Mouse (Mus musculus) cerebellum, adult 8-10 months (tissue): ENCODE results near the gene Slc37a4.
"Not testable (repeated sequence)": the region's sequence is repeated elsewhere in the genome, so short reads cannot be mapped to it uniquely, and the experiment has no call there.

Experiments used
- DNase-seq: peaks from one replicate; pipeline ENCODE4 v3.0.0; 2022

The Slc37a4 gene

DNA sequence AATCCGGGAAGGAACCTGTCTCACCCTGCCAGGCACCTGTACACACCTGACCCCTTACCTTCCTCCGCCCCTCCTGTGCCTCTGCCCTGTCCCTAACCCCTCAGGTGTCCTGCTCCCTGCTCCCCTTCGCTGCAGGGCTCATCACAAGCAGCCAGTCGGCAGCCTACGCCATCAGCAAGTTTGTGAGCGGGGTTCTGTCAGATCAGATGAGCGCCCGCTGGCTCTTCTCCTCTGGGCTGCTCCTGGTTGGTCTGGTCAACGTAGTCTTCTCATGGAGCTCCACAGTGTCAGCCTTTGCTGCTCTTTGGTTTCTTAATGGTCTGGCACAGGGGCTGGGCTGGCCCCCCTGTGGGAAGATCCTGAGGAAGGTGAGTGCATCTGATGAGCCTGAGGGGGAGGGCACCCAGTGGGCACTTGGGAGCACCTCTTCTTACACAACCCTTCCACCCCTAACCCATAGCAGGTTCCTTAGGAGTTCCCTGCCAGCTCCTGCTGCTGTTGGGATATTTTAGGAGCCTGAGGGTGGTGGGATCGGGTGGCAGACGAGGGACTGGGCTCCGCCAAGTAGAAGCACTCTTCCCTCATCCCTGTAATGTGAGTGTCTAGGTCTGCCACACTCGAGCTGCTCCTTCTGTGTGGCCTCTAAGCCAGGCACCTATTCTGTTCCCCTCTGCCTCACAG, 2.6 kb downstream of the Slc37a4 start:
- no peak for DNase-seq

DNA sequence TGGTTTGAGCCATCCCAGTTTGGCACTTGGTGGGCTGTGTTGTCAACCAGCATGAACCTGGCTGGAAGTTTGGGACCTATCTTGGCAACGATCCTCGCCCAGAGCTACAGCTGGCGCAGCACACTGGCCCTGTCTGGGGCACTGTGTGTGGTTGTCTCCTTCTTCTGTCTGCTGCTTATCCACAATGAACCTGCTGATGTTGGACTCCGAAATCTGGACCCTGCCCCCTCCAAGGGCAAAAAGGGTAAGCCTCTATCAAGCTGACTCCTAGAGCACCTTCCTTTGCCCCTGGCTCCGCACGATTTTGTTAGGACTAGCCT, 3.1 kb downstream of the Slc37a4 start:
- DNase-seq = no peak

DNA sequence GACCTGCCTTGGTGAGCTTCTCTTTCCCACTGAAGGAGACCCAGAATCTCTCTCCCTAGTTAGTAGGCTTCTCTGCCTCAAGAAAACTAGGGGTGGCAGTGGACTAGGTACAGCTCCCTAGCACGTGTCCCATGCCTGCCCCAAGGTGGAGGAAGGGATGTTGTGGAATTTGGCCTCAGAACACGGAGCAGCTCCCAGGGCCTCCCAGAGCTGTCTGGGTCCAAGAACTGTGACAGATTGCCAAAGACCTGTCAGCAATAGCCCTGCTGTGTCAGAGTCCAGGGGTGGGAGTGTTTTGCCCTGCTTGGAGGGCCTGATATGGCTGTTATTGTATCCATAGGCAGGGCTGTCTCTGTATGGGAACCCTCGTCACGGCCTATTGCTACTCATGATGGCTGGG, 4.4 kb downstream of the Slc37a4 start:
- no peak for DNase-seq

DNA sequence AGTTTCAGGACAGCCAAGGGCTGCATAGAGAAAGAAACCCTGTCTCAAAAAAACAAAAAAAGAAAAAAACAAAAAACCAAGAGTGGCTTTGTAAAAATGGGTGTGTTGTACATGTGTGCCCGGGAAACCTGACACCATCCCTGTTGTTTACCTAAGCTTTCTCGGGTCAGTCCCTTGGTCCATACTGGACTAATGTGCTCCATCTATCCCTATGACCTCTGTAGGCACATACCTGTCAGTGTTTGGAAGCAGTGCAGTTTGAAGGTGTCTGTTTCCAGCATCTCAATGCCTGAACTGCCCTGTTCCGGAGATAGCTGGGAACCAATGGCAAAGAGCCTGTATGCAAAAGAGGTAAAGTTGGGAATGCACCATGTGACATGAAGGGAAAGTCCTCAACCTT, 8.4 kb downstream of the Slc37a4 start:
- DNase-seq = no peak

DNA sequence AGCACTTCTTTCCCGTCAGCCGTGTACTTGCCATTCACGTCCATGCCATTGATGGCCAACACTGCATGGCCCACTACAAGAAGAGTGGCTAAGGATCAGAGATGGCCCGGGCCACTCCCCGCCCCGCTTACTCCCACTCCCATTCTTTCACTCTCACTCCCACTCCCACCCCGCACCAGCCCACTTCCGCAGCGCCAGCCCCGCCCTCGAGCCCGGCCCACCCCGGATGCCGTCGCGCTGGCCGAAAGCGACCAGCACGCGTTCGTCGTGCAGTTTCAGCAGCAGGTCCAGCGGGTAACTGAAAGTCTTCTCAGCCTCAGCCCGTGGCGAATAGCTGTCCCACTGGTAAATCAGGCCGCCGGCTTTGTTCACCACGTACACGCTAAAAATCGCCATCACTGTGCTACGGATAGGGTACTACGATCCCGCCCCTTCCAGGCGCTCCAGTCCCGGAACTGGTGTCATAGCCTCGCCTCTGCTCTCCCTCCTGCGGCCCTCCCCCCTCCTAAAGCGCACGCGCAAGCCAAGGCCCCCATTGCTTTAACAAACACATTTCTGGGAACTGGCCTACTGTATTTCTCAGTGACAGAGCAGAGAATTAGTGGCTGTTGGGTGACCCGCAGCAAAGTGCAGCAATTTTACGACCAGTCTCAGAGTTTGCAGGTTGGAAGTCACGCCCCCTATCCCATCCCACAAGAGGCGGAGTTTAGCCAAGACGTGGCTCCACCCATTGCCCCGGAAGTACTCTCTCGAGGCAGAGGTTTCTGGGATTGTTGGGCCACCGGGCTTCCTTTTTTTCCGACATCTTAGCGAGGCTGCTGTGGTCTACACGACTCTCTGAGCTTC, 10.5 kb downstream of the Slc37a4 start, which contains the start of the genes Rps25 and Trappc4:
TSS of gene Rps25 (plus strand) at position 234 of the 846 bp plus-strand sequence.
TSS of gene Trappc4 (minus strand) at position 695 of the 846 bp plus-strand sequence.
- peak; percentile 92 for DNase-seq

DNA sequence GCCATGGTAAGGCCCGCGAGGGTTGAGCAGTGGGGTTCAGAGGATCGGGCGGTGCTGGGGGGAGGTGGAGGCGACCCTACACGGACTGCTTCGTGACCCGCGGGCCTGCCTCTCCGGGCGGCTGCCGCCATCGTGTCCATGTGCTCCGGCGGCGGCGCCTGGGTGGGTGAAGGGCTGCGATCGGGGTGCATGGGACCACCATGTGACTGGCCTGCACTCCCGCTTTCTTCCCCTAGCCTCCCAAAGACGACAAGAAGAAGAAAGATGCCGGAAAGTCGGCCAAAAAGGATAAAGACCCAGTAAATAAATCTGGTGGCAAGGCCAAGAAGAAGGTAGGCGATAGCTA, 11.1 kb downstream of the Slc37a4 start:
- DNase-seq = no peak

DNA sequence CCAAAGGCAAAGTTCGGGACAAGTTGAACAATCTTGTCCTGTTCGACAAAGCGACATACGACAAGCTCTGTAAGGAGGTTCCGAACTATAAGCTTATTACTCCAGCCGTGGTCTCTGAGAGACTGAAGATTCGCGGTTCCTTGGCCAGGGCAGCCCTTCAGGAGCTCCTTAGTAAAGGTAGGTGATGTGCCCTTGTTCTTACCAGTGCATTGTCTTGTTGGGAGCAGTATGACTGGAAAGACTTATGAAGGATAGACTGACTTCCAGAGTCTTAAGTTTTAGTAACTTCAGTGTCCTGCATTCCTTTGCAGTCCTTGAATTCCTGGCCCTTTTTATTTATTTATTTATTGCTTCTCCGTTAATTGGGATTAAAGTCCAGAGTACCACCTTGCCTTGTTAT, 12.0 kb downstream of the Slc37a4 start:
- not testable (repeated sequence) for DNase-seq

DNA sequence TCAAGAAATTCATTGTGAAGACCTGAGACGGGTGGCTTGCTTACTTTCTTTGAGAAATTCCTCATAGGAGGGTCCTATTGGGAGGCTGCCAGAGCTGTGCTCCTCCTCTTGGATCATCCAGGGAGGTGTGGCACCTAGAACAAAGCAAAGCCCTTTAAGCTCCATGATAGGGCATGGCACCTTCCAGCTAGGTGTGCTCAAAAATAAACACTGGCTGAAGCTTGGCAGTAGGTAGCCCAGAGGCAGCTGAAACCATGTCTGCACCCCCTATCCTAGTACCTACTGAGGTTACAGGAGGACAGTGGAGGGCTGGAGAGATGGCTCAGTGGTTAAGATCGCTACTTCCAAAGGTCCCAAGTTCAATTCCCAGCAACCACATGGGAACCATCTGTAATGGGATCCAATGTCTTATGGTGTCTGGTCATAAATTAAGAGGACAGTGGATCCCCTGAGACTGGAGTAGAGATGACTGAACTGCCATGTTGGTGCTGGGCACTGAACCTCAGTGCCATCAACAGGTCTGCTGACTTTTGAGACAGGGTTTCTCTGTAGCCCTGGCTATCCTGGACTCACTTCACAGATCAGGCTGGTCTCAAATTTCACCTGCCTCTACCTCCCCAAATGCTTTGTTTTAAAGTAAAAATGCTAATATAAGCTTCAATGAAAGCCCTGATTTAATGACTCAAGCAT, 14.1 kb downstream of the Slc37a4 start:
- no peak for DNase-seq

DNA sequence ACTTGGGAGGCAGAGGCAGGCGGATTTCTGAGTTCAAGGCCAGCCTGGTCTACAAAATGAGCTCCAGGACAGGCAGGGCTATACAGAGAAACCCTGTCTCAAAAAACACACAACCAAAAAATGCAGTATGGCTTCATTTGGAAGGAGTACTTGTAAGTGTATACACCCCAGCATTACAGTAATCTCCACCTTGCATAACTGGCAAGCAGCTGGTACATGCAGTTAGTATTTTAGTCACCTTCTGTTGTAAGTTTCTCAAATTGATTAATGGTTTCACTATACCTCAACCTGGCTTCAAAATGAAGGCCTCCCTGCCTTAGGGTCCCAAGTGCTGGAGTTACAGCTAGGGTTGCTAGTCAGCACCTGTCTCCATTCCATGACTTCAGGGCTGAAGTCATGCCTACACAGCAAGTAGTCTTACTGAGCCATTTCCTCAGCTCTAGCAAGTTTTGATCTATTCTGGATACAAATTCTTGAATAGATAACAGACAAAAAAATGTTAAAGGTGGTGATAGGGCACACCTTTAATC, 15.0 kb downstream of the Slc37a4 start:
- DNase-seq = no peak

DNA sequence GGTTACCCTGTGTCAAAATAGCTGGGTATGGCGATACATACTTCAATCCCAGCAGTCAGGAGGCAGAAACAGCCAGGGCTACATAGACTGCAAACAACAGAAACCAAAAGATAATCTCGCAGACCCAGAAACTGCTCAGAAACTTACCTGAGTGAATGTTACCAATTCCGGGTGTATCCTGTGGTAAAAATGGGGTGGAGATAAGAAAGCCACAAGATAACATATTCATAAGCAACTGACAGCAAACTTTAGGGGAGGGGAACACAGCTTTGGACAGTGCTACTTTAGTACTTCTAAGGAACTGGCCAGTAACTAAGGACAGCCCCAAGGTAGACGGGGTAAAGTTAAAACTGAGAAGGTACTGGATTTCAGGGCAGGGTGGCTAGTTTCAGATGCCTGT, 15.7 kb downstream of the Slc37a4 start:
- DNase-seq = no peak

DNA sequence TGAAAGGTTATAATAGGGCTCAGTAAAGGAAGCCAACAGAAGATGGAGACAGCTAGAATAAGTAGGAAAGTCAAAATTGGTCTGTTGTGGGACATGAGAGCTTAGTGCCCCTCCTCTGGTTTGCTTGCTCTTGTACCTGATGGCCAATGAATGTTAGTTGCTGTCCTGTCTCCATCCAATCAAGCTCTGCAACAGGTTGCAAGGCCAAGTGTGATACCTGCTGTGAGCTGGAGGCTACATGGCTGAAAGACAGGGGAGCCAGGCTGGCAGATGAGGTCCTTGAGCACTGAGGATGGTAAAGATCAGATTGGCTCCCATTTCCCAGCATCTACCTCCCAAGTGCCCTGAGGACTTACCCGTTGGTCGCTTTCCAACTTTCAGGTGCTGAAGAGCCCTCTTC, 16.1 kb downstream of the Slc37a4 start:
- no peak for DNase-seq

DNA sequence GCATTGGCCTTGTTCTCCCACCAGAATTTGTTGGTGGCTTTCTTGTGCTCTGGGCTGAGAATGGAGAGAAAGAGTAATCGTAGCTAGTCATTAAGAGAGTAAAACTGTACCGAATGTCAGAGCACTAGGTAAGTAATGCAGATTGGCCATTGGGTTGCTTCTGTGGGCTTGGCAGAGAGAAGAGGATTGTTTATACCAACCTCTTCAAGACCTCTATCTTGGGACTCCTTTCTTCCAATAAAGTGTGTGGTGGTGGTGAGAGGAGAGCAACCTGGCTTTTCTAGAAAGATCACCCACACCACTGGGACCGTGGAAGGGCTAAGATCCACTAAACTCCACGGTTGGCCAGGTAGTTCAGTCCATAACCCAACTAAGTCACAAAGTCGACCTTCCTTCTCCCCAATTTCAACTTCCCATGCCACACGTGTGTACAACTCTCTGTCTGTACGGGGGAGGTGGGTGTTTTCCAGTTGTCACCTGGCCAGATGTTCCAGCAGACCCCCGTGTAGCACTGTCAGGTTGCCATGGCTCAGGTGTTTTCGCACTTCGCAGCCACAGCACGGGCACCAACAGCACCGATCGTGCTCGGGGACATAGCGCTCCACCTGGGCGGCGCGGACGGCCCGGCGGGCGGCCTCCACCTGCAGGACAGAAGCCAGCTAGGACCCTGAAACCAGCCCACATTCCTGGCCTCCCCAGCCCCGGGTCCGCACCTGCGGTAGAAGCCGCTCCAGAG, 20.7 kb downstream of the Slc37a4 start:
- DNase-seq = no peak

DNA sequence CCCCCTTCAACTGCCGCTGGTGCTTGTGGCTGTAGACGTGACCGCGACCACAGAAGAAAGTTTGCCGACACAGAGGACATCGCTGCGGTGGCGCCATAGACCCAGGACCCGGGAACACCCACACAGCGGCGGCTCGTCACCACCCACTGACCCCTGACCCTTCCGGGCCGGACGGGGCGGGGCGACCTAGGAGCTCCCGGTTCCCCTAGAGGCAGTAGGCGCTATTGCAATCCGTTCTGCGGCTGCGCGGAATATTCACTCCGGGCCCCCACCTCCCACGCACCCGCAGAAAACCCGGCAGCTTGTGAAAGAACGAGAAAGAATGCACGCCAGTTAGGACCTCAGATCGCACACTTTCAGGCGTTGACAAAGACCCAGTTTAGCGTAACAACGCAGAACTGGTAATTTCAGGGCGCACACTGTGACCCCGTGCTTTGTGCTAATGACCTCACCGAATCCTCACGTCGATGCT, 21.3 kb downstream of the Slc37a4 start:
- peak; percentile 95 for DNase-seq

DNA sequence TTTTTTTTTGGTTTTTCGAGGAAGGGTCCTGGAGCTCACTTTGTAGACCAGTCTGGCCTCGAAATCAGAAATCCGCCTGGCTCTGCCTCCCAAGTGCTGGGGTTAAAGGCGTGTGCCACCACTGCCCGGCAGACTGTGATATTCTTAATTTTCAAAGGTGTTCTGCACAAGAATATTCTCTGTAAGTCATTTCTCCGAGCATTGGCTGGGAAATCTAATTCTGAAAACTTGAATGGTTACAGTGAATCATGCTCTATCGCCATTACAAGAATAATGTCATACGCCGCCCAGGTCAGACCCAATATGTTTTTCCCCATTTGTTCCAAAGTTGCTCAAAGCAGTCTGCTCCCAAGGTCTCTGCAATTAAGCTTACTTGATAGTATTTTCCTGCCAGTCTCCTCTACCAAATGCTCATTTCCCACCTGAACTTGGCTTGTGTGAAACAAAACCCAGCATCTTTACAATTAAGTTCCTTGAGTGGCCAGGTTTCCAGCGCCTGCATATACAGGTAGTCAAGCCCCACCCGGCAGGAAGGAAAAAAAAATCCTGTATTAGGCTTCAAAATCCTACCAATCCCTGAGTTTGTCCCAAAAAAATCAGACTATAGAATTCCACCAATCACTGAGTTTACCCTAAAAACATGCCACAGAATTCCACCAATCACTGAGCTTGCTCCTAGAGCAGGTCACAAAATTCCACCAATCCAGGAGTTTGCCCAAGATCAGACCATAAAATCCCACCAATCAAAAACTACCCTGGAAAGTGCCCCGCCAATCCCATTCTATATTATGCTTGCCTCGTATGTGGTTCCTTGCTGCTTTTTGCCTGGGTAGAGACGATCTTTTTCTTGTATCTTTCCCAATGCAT, 22.1 kb downstream of the Slc37a4 start, which contains the start of gene Ccdc84:
TSS of gene Ccdc84 (minus strand) at position 51 of the 867 bp plus-strand sequence.
- DNase-seq = no peak

DNA sequence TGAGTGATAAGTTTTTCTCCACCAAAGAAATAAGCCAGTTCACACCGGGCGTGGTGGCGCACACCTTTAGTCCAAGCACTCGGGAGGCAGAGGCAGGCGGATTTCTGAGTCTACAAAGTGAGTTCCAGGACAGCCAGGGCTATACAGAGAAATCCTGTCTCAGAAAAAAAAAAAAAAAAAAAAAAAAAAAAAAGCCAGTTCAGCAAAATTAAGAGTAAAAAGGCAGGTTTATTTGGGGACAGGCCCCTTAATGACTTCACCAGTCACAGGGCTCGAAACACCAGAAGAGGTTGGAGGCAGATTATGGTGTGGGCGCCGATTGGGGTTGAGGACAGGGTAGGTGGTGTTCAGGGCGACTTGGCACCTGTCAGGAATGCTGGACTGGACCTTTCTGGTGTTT, 23.1 kb downstream of the Slc37a4 start:
- DNase-seq = not testable (repeated sequence)

DNA sequence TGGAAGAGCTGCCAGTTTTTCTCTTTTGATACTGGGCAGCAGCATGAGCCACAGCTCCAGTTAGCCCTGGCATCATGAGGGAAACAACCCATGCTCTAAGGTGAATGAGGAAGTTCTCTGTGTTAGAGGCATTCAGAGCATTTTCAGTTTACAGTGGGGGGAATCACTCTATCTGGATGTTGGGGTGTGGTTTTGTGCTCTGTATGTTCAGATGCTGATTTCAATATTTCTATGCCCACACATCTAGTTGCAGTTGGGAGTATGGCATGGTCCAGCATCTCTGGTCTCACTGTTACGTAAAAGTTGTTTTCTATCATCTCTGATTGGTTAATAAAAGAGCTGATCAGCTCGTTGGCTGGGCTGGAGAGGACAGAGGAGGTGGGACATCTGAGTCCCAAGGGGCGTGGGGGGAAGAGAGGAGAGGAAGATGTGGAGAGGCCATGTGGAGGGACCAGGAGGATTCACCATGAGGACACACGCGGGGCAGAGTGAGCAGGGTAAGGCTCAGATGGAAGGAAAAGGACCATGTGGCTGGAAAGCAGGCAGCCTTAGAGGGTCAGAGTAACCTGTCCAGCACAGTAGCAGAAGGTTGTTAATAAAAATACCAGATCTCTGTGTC, 23.7 kb downstream of the Slc37a4 start:
- DNase-seq = no peak

DNA sequence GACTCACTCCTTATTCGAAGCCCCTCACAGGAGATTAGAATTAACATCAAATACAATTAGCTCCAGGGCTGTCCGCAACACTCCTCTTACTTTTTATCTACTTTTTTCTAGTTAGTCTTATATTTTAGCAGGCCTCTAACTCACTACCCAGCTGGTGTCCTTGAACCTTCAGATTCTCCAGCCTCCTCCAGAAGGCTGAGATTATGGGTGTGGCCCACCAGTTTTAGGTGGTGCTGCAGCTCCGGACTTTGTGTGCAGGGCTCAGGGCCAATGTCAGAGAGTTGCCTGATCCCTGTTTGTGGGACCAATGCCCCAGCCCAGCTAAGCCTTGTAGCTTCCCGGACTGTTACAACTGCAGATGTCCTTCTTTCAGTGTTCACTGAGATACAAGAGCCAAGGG, 26.9 kb downstream of the Slc37a4 start:
- no peak for DNase-seq

DNA sequence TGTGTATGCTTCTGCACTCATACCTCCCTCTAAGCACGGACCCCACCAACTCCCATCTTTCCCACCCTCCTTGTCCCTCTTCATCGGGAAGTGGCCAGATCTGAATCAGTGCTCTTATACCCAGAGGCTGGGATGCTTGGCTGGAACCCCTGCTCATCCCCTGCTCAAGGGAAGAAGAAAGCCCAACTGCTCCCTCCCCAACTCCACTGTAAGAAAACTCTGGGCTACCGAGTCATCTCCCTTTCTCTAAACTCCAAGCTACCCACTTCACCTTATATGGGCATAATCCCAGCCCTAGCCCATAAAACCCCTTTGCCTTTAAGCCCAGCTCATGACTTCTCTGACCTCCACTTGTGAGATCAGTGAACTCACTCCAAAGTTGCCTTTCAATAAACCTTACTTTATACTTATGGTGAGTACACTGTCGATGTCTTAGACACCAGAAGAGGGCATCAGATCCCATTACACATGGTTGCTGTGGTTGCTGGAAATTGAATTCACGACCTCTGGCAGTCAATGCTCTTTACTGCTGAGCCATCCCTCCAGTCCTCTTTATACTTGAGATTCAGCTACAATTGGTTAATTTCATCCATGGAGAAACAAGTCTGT, 36.0 kb downstream of the Slc37a4 start:
- DNase-seq = no peak

DNA sequence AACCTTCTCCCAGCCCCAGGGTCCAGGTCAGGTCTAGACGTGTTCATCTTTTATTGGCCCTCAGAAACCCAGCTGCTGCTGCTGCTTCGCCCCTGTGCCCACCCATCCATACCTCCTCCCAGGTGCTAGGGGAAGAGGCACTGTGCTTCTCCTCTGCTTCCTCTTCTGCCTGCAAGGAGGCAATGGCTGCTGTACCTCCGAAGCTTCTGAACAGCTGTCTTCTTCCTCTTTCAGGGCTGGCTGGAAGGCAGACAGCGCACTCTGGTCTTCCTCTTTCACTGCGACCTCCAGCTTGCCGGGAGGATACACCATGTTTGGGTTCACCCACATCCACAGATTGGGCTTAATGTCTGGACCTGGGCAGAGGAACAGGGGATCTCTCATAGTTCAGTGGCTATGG, 39.1 kb downstream of the Slc37a4 start:
- no peak for DNase-seq

DNA sequence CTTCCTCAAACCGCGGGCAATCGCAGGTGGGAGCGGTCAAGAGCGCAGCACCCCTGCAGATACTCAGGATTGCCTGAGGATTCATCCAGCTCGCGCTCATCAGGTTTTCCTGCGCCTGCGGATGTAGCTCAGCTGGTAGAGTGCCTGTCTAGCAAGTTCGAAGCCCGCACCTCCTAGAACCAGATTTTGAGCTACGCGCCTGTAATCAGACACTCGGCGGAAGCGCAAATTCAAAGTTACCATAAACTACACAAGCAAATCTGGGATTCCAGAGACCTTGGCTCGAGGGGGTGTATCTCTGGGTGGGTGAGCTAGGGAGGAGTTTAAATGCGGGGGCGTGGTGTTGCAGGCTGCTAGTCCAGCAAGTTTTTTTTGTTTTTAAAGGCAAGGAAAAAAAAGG, 44.3 kb downstream of the Slc37a4 start, which contains the start of gene Foxr1:
TSS of gene Foxr1 (minus strand) at position 176 of the 400 bp plus-strand sequence.
- no peak for DNase-seq
